Mouse (Mus musculus) C2C12 (cell line): ENCODE measurements at regions not wholly inside any gene's neighbourhood (a gene's known extent, or its start where the extent isn't known, plus 50 kb on each side); places are given as distances from the start of the nearest gene placed in this dataset.

Source experiments
- CEBPB ChIP-seq: IDR thresholded peaks from one replicate; pipeline ENCODE4 v1.6.1; 2011; ENCODE audit warnings: low read depth, mild to moderate bottlenecking, control low read depth, moderate library complexity
- CTCF ChIP-seq: IDR thresholded peaks from one replicate; pipeline ENCODE4 v1.5.1; 2011; ENCODE audit not compliant: control insufficient read depth, insufficient read depth, insufficient read length
- FOSL1 ChIP-seq: IDR thresholded peaks from one replicate; pipeline ENCODE4 v1.8.0; 2011; ENCODE audit warnings: mild to moderate bottlenecking, low read length; ENCODE audit not compliant: poor library complexity, insufficient read depth, severe bottlenecking
- MAX ChIP-seq: IDR thresholded peaks from one replicate; pipeline ENCODE4 v1.6.1; 2011; ENCODE audit warnings: mild to moderate bottlenecking, control low read depth
- MYOD1 ChIP-seq: IDR thresholded peaks from one replicate; pipeline ENCODE4 v1.6.1; 2011; ENCODE audit warnings: low read depth; ENCODE audit not compliant: control insufficient read depth, insufficient read length
- MYOG ChIP-seq: IDR thresholded peaks from one replicate; pipeline ENCODE4 v1.6.1; 2011; ENCODE audit not compliant: control insufficient read depth, insufficient read length; ENCODE audit errors: extremely low read depth
- USF1 ChIP-seq: IDR thresholded peaks from one replicate; pipeline ENCODE4 v1.6.1; 2011; ENCODE audit warnings: low read depth, mild to moderate bottlenecking, control low read depth, moderate library complexity

GRCm38 (mm10) chr11:27799826-27800620 lies 539.6 kb downstream of the Gm6685 start:
- no peak for TF ChIP-seq MAX
- no peak for TF ChIP-seq CTCF
- no peak for TF ChIP-seq FOSL1
- no peak for TF ChIP-seq MYOD1
- no peak for TF ChIP-seq USF1
- TF ChIP-seq CEBPB: no peak
- TF ChIP-seq MYOG: no peak
